Mouse (Mus musculus) pancreas, adult 10 weeks (tissue): ENCODE measurements around the gene Gm4881. TPM values are rescaled to one million over a fixed set of nuclear protein-coding genes. Genes with fewer than 3 reads are reported as not detected.

Experiments
- polyA plus RNA-seq: library from polyadenylated mRNA; stranded (reverse); fragments of 350-450 nt; fragmentation: Illumina TruSeq; extraction: RNeasy Lipid Tissue Mini Kit (QIAGEN cat#74804); gene quantifications from one replicate; pipeline ENCODE4 v1.2.3, GENCODE M21; 2015; ENCODE audit warnings: low read depth, low replicate concordance; ENCODE audit not compliant: insufficient read depth

Gene Gm4881
- not detected for polyA plus RNA-seq

GRCm38 (mm10) chr7:24944257-24944950 lies at the start of gene Gm4881:
Gene Gm4881, minus strand, starts transcription at chr7:24944494.

GRCm38 (mm10) chr7:24971972-24972893 lies 27.9 kb upstream of the Gm4881 start, which contains the start of gene Rabac1:
Gene Rabac1, minus strand, starts transcription at chr7:24972754.

GRCm38 (mm10) chr7:24902630-24903443 lies 41.5 kb downstream of the Gm4881 start, which contains the start of gene Arhgef1:
Gene Arhgef1, plus strand, starts transcription at chr7:24902912.

GRCm38 (mm10) chr7:24897224-24897623 lies 47.1 kb downstream of the Gm4881 start, which contains the start of gene Cd79a:
Gene Cd79a, plus strand, starts transcription at chr7:24897381.

GRCm38 (mm10) chr7:24883896-24884692 lies 60.2 kb downstream of the Gm4881 start, which contains the start of gene Rps19:
Gene Rps19, plus strand, starts transcription at chr7:24884371.

Other genes starting within 250 kb of the Gm4881 start
- gene BC049730, start 235.3 kb downstream of the Gm4881 start, polyA plus RNA-seq = not detected
- gene Gm4763, start 217.6 kb downstream of the Gm4881 start, polyA plus RNA-seq = not detected
- gene Cd177, start 184.2 kb downstream of the Gm4881 start, polyA plus RNA-seq = not detected
- gene Ceacam10, start 167.3 kb downstream of the Gm4881 start, polyA plus RNA-seq = not detected
- gene Gm9844, start 82.3 kb downstream of the Gm4881 start, polyA plus RNA-seq = not detected
- gene Lypd4, start 74.6 kb downstream of the Gm4881 start, polyA plus RNA-seq = not detected
- gene Dmrtc2, start 74.4 kb downstream of the Gm4881 start, polyA plus RNA-seq = not detected
- 743 TPM for gene Rps19, start 60.1 kb downstream of the Gm4881 start, polyA plus RNA-seq
- gene Cd79a, start 47.1 kb downstream of the Gm4881 start, polyA plus RNA-seq = 1.7 TPM
- 39.0 TPM for gene Arhgef1, start 41.6 kb downstream of the Gm4881 start, polyA plus RNA-seq
- 187 TPM for gene Rabac1, start 28.3 kb upstream of the Gm4881 start, polyA plus RNA-seq
- 0.50 TPM for gene Atp1a3, start 61.5 kb upstream of the Gm4881 start, polyA plus RNA-seq
- gene Grik5, start 127.9 kb upstream of the Gm4881 start, polyA plus RNA-seq = 6.6 TPM
- 2.9 TPM for gene Zfp574, start 128.1 kb upstream of the Gm4881 start, polyA plus RNA-seq
- gene Pou2f2, start 235.2 kb upstream of the Gm4881 start, polyA plus RNA-seq = 0.26 TPM